Mouse (Mus musculus) CD8-positive naive resting alpha-beta T cell, adult 57 days (primary cell): ENCODE data around the gene 2310009B15Rik. TPM values are rescaled to one million over a fixed set of nuclear protein-coding genes. Genes with fewer than 3 reads are reported as not detected.

Experiments used
- total RNA-seq: library from RNA; stranded (reverse); gene quantifications from one replicate; pipeline ENCODE4 v1.2.4, GENCODE M21; 2023

Gene 2310009B15Rik
- 6.6 TPM for total RNA-seq

GRCm38 (mm10) chr1:138856101-138856950, at the start of gene 2310009B15Rik:
TSS of gene 2310009B15Rik (minus strand) at chr1:138856852.

GRCm38 (mm10) chr1:138848511-138849109, 8.0 kb downstream of the 2310009B15Rik start, which contains the start of gene Lhx9:
TSS of gene Lhx9 (minus strand) at chr1:138848577.

Other genes starting within 250 kb of the 2310009B15Rik start
- gene Nek7, start 236.7 kb downstream of the 2310009B15Rik start, total RNA-seq = 39.0 TPM
- gene Lhx9, start 8.3 kb downstream of the 2310009B15Rik start, total RNA-seq = not detected
- gene Dennd1b, start 106.6 kb upstream of the 2310009B15Rik start, total RNA-seq = 74.9 TPM